Mouse (Mus musculus) lung, postnatal 10 days (tissue): Measurements from ENCODE around the gene Gm9903.

ENCODE experiments used
- DNase-seq: peaks from one replicate; pipeline ENCODE4 v3.0.0; 2021

Gm9903 gene

DNA sequence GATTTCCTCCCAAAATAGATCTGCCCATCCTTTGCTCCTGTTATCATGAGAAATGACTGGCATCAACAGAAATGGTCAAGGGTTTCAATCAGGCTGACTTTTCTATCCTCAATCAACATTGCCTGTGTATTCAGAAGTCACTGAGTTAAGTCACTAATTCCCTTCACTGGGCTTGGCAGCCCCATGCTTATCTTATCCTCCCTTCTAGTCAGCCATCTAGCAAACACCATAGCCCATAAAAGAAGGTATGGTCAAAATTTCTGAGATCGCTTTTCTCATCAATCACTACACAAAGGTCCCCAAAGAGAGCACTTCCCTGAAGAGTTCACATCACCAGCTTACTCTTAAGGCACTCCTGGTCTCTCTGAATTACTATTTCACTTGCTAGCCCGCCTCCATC, 21.3 kb downstream of the Gm9903 start:
- DNase-seq = no peak

DNA sequence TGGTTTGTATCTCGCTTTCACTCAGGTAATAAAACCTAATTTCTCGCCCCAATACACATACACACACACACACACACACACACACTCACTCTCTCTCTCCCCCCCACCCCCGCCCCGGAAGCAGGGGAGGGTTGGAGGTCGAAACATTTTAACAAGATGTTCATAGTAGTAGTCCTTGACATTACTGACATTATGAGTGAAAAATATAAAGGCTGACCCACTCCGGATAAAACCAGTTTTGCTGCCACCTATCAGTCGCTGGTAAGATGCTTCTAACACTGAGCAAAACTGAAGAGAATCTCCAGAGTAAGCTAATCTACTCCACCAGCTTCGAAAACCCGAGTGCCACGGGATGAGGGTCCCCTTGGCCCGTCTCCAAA, 21.8 kb downstream of the Gm9903 start:
- DNase-seq = no peak

DNA sequence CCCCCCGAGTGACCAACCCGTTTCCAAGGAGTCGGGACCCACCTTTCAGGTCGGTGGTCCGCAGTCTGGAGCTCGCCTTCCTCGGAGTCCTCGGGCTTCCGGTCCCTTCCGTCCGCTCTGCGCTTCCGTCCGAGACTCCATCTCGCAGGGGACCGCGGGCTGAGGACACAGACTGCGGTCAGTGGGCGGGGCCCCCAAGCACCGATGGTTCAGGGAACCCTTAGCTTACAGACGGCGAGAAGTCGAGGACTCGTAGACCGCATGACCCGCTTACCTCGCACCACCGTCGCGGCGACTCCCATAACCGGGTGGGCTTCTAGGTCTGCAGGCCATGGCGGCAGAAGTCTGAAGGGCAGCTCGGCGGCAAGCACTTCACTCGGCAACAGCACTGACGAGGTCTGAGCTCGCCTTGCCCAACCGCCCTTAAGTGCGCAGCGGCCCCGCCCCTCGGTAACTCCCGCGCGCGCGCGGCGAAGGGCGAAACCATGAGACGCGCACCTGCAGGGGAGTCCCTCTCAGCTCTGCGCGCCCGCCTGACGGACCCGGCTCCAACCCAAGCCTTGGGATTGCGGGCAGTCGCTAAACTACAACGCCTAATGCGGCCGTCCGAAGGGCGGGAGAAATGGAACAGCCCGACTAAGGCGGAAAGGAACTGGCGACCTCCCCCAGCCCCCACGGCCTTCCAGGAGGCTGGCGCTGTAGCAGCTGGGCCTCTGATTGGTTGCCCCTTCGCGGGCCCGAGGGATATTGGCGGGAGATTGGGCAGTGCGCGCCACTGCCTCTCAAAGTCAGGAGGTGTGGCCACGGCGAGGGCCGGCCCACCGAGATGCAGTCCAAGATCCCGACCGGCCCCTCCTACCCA, 22.4 kb downstream of the Gm9903 start, which contains the start of gene Slbp:
Gene Slbp, minus strand, starts transcription at position 654 of the 862 bp plus-strand sequence.
- peak; percentile 98 for DNase-seq

DNA sequence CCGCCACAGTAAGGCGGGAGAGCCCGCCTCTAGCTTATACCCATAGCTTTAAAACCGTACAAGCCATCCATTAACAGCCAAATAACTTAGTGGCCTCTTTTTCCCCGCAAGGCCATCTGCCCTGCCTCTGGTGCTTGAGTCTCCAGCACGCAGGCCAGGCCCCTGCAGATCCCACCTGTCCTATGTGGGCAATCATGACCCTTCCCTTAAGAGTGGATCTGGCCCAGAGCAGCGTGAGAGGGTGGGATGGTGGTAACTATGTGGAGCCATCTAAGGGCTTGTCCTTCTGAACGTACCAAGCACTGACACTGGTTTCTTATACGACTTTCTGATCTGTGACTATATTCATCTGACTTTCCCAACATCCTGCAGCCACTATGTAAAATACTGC, 23.1 kb downstream of the Gm9903 start:
- no peak for DNase-seq

DNA sequence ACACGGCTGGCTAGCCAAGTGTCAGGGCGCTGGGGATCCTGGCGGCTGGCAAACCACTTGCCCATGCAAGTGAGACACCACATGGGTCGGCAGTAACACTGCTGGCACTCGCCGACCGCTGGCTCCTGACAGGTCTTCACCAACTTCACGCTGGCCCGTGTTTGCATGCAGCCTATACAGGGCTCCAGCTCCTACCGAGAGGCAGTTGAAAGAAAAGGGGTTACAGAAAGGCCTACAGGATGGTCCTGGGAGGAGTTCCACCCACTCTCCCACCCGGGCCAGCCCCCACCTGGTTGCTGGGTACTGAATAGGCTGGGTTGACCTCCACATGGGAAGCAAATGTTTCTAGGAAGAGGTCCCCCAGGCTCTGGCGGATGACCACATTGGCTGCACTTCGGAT, 24.7 kb downstream of the Gm9903 start:
- no peak for DNase-seq

DNA sequence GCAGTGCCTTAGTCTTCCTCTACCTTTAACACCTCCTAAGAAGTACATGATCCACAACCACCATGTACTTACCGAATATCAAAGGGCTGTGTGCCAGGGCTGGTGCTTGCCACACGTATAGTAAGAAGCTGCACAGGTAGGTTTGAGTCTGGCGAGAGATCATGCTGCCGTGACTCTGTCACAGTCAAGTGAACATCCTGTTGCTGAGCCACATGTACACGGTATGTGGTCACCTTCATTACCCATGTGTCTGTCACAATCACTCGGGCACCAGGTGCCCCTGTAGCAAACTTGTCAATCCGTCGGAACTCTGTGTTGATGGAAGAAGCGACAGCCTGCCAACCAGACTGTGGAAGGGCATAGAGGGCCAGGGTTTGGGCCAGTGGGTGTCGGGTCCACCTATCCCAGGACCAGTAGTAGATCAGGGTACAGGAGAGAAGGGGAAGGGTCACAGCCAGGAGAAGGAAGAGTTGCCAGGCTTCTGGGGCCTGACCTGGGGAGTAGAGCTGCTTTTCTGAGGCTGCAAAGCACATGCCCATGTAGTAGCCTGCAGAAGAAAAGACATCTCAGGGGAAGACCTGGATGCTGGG, 25.6 kb downstream of the Gm9903 start:
- DNase-seq = no peak

DNA sequence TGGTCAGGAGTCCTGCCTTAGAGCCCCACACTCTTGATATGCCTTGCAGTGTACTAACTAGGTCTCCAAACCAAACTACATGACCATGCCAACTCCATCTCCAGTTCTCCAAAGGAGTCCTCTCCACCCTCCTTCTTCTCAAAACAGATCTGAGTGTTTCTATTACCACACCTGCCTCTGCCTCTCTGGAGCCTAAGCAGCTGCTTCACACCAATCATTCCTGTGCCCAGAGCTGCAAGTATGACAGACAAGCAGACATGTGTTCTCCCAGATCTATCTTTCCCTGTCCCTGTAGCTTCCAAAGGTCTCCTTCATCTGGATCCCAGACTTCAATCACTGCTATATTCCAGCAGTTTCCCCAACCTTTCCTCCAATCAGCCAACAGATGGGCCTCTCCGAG, 27.0 kb downstream of the Gm9903 start:
- DNase-seq = no peak

DNA sequence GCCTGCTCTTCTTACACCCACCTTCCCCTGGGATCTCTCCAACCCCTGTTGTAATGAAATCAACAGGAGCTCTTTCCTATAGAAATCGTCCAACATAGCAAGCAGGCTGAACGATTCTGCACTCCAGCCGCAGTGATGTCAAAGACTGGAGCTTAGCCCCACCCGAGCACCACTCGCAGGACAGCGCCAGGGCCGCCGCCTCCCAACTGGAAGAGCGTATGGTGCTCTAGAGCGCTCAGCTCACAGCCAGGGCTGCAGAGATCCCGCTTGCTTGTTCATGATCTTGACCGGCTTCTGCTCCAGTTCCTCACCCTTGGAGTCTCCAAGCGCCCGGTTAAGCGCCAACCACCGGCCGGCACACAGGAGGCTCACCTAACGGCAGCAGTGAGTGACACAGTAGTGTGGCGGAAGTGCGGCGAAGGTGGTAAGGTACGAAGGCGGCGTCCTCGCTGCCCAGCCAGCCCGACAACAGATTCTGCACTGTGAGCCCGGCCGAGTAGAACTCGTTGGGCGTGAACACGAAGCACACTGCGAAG, 27.6 kb downstream of the Gm9903 start:
- no peak for DNase-seq

DNA sequence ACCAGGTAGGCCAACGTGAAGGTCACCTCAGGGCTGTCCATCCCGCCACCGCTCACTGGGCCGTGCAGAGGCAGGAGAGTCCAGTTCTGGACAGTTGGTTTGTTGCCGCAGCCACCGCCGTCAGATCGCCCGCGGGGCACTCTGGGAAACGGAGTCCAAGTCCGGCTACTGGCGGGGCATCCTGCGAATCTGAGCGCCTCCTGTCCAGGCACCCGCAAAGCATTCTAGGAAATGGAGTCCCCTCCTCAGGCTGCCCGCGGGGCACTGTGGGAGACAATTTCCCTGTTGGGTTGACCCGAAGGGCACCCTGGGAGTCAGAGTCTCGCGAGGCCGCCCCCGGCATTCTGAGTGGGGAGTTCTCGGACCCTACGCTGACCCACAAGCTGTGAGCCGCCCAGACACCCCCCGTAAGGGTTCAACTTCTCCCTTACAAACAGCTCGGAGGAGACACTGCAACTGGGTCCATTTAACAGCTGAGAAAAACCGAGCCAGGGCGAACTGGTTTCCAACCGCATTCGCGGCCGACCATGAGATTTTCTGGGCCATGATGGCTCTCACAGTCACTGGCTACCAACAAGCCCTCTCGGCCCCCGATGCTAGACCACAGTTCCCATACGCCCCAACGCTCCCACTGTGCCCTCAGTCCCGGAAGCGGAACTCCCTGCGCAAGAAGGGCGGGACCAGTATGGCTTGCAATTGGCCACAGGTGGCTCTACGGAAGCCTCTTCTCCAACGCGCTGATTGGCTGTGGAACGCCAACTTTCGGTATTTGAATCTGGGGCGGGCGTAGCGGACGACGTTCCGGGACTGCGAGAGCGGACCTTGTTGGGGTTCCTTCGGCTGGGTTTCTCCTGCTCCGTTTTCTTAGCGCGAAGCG, 28.3 kb downstream of the Gm9903 start, which contains the start of the genes Tacc3 and Tmem129:
Gene Tacc3, plus strand, starts transcription at position 342 of the 877 bp plus-strand sequence.
Gene Tmem129, minus strand, starts transcription at position 630 of the 877 bp plus-strand sequence.
- DNase-seq = peak; percentile 99

DNA sequence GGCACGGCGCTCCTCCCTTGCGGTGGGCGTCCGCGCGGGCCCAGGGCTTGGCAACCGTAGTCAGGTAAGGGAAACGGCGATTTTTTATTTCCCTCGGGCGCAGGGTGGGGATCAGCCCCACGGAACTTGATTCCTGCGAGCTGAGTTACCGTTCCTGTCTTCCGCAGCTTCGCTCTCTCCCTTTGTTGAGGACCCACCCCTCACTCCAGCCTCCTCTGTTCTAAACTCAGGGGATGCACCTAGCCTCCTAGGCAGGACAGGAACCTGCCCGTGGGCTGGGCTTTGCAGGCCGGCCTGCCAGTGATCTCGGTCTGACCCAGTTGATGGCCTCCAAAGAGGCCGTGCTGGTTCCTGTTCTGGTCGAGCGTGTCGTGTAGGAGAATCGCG, 28.9 kb downstream of the Gm9903 start:
- DNase-seq = no peak

DNA sequence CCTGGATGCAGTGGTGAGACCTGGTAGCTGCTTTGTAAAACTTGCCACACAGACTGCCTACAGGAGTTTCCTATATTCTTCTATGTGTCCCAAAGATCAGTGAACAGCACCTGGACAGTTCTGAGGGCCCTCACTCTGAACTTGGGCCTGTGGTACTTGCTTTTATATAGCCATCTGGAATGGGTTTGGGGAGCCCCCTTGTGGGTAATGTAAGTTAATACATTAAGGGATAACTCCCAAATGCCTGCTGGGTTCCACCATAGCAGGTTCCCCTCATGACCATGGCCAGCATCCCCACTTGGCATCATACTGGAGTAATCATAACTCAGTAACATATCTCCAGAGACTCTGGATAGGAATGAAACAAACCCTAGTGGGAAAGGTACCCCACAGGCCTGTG, 38.5 kb downstream of the Gm9903 start:
- DNase-seq = peak; percentile 65

DNA sequence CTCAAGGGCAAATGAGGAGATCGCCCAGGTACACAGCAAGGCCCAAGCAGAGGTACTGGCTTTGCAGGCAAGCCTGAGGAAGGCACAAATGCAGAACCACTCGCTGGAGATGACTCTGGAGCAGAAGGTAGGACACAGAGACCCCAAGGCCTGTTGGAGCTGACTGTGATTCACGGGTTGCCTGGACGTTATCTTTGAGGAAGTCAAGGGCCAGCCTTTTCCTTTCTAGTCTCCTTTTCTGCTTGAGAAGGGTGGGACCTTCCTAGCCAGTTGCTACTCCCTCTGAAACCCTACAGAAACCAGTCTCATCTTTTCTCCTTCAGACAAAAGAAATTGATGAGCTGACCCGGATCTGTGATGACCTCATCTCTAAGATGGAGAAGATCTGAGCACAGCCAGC, 41.9 kb downstream of the Gm9903 start:
- DNase-seq = no peak

DNA sequence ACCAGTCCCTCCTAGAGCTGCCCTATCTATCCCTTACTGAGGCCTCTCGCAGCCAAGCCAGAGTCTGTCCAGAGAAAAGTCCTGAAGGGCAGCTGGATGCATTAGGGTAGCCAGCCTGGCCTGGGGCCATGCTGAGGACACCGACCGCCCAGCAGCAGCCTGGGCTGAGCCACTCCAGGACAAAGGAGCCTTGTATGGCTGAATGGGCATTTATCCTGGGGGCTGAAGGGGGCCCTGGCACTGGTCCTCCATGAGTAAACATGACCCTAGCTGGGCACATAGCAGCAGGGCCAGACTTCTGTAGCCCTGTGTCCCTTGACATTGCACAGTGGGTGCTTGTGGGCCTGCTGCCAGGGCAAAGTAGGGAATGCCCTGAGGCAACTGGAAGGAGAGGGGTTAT, 44.7 kb downstream of the Gm9903 start:
- no peak for DNase-seq

DNA sequence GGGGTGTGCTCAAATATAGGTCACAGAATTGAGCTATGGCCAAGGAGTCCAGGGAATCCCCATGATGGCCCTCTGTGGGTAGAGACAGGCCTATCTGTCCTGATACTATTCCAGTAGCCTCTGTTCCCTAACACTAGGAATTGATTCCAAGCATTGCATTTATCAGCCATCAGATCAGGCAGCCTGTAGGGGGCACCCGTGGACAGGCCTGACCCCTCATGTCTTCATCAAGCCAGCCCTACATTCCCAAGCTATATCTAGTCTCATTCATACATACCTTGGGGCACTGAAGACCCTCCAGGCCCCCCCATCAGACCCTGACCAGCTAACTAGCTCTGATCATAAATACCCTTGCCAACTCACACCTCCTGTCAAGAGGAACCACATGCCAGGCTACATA, 46.2 kb downstream of the Gm9903 start:
- peak; percentile 78 for DNase-seq

DNA sequence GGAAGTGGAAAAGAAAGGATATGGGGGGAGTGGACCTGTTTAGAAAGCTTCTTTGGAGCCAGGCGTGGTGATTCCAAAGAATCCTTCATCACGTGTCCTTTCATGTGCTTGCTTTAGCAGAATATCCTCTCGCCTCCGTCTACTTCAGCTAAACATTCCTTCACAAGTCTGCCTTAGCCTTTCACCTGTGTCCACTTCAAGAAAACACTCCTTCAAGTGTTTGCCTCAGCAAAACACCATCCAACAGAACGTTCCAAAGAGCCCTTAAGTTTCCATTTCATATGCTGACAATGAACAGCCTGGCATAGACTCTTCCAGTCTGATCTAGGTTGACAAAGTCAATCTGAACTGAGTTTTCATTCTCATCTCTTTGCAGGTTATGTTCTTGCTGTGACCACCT, 48.5 kb downstream of the Gm9903 start:
- DNase-seq = no peak

DNA sequence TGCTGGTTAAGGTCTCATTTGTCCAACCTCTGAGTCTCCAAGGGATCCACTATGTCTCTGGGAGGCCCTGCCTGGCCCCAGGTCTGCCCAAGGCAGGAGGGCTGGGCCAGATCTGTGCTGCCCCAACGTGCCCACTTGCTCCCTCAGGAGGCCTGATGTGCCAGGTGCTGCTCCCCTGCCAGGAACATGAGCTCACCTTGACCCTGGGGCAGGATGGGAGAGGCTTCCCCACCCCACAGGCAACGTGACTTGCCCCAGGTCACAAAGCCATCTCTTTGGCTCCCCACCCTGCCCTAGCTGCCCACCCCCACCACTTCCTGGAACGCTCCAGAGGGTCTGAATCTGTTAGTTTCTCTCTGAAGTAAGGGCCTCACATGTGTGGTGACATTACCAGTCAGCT, 51.3 kb downstream of the Gm9903 start:
- DNase-seq = no peak
